Mouse (Mus musculus) adrenal gland, postnatal 14 days (tissue): ENCODE measurements at regions not wholly inside any gene's neighbourhood (a gene's known extent, or its start where the extent isn't known, plus 50 kb on each side); places are given as distances from the start of the nearest gene placed in this dataset.
"Not testable (repeated sequence)": the region's sequence is repeated elsewhere in the genome, so short reads cannot be mapped to it uniquely, and the experiment has no call there.

Experiments used
- DNase-seq: peaks from one replicate; pipeline ENCODE4 v3.0.0; 2021; ENCODE audit warnings: mixed read lengths

DNA sequence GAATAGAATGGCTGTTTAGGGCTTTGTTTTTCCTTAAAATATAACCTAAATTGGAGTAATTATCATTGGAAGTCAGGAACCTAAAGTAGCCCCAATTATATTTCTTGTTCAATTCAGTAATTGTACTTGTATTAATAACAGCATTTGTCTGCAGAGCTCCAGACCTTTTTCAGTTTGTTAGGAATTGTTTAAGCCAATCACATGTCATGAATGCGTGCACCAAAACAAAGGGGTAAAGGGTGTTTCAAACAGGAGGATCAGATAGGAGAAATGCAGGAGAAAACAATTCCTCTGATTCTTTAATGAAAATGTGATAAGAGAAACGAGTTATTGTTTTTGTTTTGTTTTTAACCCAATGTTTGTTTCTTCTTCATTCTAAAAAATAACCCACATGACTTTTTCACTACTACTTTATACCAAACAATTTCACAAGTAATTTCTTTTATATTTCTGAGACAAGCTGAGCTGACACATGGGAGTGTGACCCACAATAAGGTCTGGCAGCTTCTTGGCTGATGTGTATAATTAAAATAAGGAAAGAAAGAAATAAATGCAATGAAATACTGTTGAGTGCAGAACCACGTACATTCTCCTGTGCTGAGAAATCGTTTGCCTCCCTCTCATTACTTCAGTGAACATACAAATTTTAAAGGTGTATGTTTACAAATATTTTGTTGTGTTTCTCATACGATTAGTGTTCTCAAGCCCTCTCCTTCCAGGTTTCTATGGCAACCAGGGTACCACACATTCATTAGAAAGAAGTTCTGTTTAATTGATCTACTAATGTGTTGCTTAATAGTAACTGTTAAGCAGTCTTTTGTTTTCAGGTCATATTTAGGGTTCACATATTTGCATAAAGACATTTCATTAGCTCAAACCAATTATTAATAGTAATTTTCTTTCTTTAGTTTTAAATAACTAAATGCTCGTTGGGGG, 397.7 kb downstream of the Isl1 start:
- no peak for DNase-seq

DNA sequence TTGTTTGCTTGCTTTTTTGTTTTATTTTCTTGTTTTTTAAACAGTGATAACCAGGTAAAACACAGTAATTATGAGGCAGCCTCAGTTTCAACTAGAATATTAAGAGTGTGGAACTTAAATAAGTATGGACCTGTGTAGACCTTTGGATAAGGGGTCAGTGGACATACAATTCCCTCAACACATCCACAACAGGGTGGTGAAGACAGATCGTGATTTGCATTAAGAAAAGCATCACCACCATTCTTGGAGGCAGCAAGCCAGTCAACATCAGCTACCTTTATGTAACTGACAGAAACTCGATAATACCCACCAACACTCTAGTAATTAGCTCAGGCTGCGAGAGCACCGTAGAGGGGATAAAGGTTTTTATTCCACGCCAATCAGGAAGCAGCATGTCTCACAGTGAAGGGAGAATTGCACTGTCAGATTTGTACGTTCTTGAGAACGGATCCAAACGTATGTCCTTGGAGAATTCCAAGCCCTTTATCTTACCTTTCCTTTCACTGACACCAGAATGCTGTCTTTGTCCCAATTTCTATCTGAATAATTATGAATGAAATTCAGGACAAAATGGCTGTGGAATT, 398.5 kb downstream of the Isl1 start:
- DNase-seq: no peak

DNA sequence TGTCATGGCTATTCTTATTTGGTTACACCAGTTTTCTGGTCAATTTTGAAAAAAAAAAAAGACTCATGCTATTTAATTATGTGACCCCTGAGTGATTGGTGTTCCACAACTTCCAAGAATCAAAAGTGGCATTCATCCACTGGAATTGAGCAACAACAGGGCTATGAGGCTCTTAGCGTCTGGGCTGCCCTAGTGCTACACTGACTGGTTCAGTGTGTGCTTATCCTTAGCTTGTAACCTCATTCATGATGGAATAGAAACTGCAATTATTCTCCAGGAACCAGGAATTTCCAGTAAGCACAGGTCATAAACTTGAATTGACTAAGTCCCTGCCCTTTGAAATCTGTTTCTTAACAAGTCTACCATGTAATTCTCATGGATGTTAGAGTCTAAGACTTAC, 428.9 kb downstream of the Isl1 start:
- no peak for DNase-seq

DNA sequence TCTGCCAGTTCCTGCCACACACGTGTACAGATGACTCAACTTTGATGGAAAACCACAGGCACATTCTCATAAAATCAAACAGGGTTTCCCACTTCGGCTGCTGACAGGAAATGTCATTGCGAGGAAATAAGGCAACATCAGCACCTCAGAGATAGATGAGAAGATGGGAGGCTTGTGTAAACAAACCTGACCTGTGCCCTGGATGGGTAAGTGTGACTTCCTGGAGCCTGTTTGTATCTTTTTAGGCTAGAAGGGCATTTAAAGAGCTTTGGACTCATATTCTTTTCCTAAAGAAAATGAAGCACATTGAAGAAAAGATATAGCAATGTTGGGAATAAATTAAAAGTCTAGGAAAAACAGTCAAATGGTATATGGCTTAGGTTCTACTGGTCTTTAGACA, 449.0 kb downstream of the Isl1 start:
- DNase-seq: no peak

DNA sequence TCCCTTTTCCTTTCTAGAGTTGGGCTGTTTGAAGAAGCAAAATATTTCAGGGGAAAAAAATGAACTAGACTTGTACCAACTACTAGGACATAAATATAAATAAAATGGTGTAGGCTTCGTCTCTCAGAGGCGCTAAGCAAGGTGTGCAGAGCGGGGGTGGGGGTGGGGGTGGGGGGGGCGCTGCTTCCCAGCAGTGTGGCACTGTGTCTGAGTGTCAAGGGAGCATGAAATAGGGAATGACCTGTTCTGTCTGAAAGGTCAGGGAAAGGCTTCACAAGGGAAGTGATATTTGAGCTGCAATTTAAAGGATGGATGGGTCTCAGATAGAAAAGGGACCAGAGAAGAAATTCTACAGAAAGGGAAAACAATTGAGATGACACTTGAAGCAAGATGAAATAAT, 452.9 kb downstream of the Isl1 start:
- no peak for DNase-seq

DNA sequence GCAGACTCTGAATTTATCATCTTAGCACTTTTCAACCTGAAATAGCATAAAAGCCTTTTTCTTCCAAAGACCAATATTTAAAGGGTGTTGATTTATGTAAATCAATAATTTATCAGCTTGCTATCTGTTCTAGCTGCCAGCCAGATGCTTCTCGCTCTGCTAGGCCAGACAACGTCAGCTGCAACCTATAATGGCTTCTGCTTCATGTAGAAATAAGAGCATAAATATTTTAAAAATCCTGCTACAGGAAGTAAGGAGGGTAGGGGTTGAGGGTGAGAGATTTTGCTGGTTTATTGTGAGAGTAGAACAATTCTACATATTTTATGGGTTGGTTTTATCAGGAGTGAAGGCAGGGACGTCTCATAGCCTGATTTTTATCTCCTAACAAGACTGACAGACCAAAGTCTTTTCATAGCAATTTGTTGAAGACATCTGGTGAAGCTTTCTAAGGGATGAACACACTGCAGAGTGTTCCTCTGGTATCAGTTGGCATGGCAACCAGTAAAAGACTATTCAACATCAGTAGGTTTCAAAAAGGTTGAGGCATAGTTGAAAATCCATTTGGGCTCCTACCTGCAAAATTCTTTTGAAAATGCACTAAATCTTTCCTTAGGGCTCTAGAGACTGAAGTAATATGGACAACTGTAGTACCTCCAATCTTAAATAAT, 456.7 kb downstream of the Isl1 start:
- no peak for DNase-seq

DNA sequence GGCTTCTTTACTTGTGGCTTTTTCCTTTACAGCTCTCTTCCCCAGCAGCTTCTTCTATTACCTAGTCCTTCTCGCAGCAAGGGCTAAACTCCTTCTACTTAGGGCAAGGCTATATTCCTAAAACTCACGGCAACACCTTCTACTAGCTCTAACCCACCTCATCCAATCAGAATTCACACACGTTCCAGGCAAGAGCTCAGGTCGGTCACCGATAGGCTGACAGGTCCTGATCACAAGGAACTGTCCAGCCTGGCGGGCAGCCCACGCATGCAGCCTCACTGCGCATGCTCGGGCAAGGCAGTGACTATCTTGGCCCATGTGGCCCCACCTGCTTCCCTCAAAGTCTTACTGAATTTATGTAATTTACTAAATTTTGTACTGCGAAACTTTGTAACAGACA, 466.4 kb downstream of the Isl1 start:
- DNase-seq: no peak

DNA sequence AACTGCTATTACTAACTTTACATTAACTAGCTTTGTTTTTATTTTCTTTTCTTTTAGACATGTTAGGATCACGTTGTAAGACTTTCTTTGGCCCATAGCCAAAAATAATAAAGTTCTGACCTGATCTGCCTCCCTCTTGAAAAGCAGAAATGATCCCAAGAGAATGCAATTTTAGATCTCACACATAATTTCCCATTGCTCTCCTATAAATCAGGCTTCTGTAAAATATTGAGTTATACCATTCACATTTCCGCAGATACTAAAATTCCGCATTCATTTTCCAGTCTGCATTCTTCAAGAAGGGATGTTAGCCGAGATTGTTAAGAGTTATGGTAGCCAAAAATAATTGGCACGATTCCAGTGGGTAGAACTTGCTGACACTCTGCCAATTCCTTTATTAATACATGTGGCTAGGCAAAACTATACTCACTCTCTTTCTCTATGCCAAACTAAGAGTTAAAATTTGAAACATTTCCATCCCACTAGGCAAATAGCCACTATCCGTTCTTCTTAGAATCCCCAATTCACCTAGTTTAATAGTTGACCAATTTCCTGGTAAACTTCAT, 473.2 kb downstream of the Isl1 start:
- DNase-seq: no peak

DNA sequence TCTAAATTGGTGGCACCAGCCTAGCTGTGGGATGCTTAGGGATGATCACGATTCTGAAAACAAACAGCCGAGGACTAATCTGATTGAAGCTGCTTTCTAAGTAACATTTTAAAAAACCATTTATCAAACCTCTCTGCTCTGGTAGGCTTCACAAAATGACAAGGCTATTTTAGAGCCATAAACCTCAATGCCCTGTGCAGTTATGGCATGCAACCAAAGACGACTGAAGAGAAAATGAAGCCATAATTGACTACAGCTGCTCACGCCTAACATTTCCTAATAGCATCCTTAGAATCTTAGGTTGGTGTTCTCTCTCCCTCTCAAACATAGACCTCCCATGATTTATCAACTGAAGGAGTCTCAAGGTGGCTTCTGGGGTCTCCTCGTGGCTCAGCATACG, 484.3 kb downstream of the Isl1 start:
- no peak for DNase-seq

DNA sequence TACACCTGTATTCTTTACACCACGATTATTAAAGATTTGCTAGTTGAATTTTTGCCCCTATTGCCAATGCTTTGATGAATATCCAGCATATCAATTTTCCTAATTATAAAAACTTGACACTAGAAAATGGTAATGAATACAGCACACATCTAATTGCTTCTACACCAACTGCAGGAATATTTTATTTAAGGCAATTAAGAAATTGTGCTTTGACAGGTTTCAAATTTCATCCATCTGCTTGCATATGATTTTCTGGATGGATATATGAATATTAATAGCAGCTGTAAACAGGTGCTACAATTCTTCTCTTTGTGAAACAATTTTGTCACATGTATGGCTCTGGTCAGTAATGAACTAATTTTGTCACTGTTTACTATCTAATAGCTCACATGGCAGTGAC, 487.0 kb downstream of the Isl1 start:
- no peak for DNase-seq

DNA sequence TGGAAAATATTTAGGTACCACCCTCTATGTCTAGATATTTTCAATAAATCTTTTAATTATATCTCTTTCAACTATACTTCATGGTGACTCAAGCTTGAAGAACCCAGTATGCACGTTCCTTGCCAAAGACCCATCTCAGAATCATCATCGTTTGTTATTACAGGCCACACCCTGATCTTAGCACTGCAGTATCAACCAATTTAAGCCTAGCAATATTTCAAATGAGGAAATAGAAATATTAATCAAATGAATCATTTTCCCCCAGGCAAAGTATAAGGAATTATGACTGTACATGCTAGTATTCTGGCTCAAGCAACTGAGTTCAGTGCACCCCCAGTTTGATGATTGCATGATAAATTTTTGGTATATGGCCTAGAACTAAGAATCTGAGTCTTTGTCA, 495.3 kb downstream of the Isl1 start:
- DNase-seq: no peak

DNA sequence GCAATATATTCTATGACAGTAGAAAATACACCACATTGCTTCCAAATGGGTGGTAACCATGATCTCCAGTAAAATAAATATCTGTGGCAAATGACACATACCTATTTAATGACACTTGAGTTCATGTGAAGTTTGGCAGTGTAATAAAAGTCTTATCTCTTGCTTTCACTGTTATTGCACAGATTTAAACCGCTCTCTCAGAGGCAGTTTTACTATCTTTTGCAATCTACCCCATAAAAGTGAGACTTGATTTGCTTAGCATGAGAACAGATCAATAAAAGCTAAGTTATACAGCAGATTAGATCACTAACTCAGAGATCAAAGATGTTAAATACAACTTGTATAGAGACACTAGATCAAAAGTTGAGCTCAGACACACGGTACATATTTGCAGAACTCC, 510.2 kb downstream of the Isl1 start:
- no peak for DNase-seq

DNA sequence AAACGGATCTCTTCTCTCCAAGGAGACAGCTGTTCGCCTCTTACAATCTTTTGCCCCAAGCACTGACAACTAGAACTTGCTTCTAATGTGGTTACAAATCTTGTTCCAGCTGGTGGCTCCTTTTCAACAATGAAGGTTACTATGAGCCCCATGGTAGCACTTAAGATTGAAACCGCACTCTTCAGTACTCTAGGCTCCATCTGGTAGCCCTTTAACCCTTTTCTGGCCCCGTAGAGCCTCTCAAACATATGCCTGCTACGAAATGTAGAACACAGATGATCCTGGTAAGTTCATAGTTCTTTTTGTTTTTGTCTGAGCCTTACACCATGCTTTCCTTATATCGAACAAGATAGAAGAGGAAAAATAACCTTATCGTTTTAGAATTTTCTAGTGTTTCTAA, 558.2 kb downstream of the Isl1 start:
- DNase-seq: no peak

DNA sequence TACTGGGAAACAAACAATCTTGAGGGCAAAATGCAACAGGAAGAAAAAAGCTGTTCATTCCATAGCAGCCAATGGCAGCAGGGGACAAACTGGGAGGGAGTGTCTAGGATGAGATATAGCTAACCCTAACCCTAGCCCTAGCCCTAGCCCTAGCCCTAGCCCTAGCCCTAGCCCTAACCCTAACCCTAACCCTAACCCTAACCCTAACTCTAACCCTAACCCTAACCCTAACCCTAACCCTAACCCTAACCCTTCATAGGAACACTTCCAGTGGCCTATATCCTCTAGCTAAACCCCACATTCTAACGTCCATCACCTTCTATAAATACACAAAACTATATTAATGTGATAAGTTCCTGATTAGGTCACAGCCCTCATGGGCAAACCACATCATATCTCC, 567.4 kb downstream of the Isl1 start:
- DNase-seq: not testable (repeated sequence)

DNA sequence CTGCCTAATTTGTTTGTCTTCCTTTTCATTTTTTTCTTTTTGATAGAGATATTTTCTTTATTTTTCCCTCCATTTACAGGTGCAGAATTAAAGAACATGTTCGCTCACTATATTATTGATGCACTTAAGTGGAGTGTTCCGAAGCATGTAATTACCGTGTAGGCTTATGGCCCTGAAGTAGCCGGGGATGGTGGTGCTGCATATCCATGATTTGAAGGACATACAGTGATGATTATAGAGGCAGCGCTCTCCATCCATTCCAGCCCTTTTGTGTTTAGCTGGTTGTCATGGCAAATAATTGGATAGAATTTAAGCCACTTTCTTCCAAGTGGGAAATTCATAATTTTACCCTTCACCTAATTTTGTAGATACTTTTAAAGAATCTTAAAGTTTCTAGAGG, 581.5 kb downstream of the Isl1 start:
- no peak for DNase-seq

DNA sequence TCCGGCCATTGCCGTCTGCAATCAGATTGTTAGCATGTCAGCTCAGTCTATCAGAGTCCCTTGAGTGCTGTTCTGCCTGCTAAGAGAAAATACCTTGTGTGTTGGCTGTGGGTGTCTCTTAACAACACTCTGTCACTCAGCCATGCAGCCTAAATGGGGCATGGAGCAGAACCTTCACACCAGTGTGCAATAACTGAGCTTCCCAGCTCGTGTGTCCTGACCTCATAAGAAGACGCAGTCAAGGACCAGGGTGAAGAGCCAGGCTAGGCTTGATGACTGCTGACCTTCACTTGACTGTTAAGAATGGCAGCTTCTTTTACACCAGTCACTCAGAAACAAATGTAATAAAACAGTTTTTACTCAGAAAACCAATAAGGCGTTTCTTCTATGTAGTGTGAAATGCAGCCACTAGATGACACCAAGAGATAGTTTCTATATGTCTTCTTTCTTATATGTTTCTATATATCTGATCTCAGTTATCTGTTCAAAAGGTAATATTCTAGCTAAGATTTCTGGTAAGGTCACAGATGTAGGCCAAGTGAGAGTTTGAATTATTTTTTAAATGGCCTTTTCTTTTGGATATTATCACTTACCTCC, 584.0 kb downstream of the Isl1 start:
- DNase-seq: no peak

DNA sequence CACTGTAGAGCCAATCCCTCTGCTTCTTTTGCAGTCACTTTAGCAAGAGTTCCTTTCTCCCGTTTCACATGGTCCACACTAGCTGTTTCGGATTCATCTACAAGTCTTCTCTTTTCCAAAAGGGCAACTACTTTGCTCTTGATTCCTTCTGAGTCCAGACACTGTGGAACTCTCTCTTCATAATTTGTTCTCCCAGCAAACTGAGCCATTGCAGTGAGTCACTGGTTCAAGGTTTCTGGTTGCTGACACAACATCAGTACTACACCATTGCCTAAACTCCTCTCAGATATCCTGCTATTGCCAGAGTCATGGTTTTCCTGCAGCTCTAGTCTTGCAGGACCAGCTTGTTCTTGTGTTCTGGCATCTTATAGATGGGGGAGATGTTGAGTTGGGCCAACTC, 590.2 kb downstream of the Isl1 start:
- peak; percentile 19 for DNase-seq

DNA sequence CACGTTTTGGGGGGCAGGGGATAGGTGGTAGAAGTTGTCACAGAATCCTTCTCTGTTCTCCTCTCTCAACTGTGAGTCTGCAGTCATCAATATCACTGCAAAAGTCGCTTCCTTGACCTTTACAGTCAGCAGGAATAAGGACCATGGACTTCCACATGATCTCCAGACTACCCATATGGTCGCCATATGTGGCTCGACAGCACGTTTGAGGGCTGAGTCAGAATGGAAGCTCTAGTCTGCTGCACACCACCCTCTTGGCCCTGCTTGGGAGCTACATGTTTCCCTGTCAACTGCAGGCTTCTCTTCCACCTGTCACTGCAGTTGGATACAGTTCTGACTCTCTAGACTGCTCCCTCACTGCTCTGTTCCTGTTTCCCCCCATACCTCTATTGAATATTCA, 590.6 kb downstream of the Isl1 start:
- DNase-seq: no peak

DNA sequence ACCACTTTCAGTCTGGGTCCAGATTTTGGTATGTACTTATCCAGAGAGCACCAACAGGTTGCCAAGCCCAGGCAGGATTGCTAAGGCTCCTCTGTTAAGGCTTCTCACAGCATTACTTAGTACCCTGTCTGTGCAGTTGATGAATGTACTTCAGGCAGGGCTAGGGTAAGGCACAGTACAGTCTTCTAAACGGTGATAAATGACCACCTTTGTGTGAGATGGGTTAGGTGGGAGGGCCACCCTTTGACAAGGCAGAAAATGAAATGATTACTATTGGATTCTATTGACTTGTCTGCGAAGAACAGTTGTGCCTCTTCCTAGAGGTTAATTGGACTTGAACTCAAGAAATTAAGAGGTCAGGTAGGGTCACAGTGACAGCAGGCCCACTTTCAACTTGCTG, 594.4 kb upstream of the Itga1 start:
- DNase-seq: no peak

DNA sequence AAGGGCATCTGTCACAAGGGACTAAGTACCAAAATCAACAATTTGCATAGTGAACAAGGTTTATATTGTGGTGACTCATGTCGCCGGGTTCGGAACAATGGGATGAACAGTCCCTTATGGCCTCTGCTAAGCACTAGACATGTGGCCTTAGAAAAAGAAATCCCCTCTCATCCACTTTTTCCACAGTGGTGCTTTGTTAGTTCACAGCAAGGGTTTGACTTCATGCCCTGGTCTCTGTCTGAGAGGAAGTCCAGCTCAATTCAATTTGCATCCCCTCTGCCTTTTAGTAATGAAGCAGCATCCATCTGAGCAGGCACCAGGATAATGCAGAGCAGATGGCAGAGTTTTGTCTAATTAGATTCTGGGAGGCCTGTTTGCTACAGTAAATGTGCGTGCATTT, 585.7 kb upstream of the Itga1 start:
- DNase-seq: no peak

DNA sequence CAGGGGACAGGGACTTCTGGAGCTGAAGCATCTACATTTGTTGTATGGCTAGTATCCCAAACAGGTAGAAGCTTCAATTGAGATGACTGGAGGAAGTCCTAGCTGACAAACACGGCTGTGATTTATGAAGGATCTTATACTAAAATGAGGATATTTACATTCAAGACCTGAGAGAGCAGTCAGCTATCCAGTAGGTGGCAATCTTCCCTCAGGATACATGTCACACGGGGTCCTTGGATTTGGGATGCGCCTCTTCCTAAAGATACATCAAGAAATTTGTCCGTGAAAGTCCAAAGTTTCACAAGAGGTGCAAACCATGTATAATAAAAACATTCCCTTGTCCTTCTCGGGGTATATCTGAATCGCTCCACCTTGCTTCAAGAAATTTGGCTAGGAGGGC, 577.8 kb upstream of the Itga1 start:
- DNase-seq: peak; percentile 19

DNA sequence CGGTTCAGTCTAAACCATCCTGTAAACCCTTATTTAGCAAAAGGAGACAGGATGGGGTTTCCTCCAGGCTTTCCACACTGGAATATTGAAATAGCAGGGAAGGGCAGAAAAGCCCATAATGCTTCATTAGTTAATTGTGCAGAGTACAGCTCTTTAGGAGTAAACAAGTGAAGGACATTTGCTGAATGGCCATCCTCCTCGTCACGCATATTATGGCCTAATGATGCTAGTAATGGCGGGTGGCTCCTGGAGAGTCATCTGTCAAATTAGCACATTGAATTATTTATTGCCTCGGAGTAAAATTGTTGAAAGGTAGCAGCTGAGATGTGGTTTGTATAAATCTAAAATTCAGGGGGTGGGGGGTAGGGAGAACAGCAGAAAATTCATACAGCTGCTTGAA, 575.1 kb upstream of the Itga1 start:
- no peak for DNase-seq

DNA sequence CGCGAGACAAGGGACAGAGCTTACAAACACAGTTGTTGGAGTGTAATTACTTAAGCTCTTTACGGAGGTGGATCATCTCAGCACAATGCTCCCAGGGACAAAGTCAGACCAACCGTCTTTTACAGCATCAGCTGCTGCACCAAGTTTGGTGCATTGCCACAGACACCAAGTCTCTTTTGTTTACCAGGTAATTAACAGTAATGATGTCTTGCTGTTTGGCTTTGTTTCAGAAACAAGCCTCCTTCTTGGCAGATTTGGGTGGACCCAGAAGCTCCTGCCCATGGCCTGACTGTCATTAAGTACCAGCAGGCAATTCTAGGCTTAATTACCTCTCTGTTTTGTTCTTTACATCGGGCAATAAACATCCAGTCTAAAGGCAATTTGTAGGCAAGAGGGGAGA, 572.0 kb upstream of the Itga1 start:
- no peak for DNase-seq
